Mouse (Mus musculus): Measurements from ENCODE around the gene Olfr1393.
A peak's percentile ranks its signal among the peaks of the same experiment; 100 is the strongest.

Olfr1393 gene

GRCm38 (mm10) chr11:49278222-49278621, at the start of gene Olfr1393:
Olfr1393 (plus strand) TSS chr11:49278304.
- no peak for DNase-seq (ENCODE audit: low spot score in 2 of 2)

GRCm38 (mm10) chr11:49232781-49233180, 45.3 kb upstream of the Olfr1393 start:
- DNase-seq (ENCODE audit: low spot score in 2 of 2) = no peak

GRCm38 (mm10) chr11:49235459-49236207, 42.5 kb upstream of the Olfr1393 start:
- DNase-seq (ENCODE audit: low spot score in 2 of 2) = no peak

- no peak for DNase-seq (ENCODE audit: low spot score in 2 of 2)
Measured at GRCm38 (mm10) chr11:49236891-49237290, 41.2 kb upstream of the Olfr1393 start.

- DNase-seq (ENCODE audit: low spot score in 2 of 2) = no peak
Measured at GRCm38 (mm10) chr11:49237532-49237931, 40.6 kb upstream of the Olfr1393 start.

GRCm38 (mm10) chr11:49240310-49240709, 37.8 kb upstream of the Olfr1393 start:
- DNase-seq (ENCODE audit: low spot score in 2 of 2) = no peak

- no peak for DNase-seq (ENCODE audit: low spot score in 2 of 2)
Measured at GRCm38 (mm10) chr11:49240874-49241273, 37.2 kb upstream of the Olfr1393 start.

GRCm38 (mm10) chr11:49241471-49241870, 36.6 kb upstream of the Olfr1393 start:
- no peak for DNase-seq (ENCODE audit: low spot score in 2 of 2)

- DNase-seq (ENCODE audit: low spot score in 2 of 2) = no peak
Measured at GRCm38 (mm10) chr11:49242944-49243626, 35.0 kb upstream of the Olfr1393 start.

- peak; percentile 88 to 92 for DNase-seq (ENCODE audit: low spot score in 2 of 2)
Measured at GRCm38 (mm10) chr11:49243727-49244594, 34.1 kb upstream of the Olfr1393 start, which contains the start of gene Mgat1. Mgat1 (plus strand) TSS chr11:49244191.

GRCm38 (mm10) chr11:49244595-49244930, 33.5 kb upstream of the Olfr1393 start:
- DNase-seq (ENCODE audit: low spot score in 2 of 2) = no peak

- no peak for DNase-seq (ENCODE audit: low spot score in 2 of 2)
Measured at GRCm38 (mm10) chr11:49245176-49245575, 32.9 kb upstream of the Olfr1393 start.

GRCm38 (mm10) chr11:49245634-49246415, 32.3 kb upstream of the Olfr1393 start:
- no peak for DNase-seq (ENCODE audit: low spot score in 2 of 2)

GRCm38 (mm10) chr11:49246523-49246922, 31.6 kb upstream of the Olfr1393 start:
- no peak for DNase-seq (ENCODE audit: low spot score in 2 of 2)

GRCm38 (mm10) chr11:49247255-49247654, 30.8 kb upstream of the Olfr1393 start:
- no peak for DNase-seq (ENCODE audit: low spot score in 2 of 2)

GRCm38 (mm10) chr11:49248226-49248973, 29.7 kb upstream of the Olfr1393 start:
- DNase-seq (ENCODE audit: low spot score in 2 of 2) = no peak

GRCm38 (mm10) chr11:49248974-49249700, 29.0 kb upstream of the Olfr1393 start:
- no peak for DNase-seq (ENCODE audit: low spot score in 2 of 2)

- no peak for DNase-seq (ENCODE audit: low spot score in 2 of 2)
Measured at GRCm38 (mm10) chr11:49249811-49250421, 28.2 kb upstream of the Olfr1393 start.

All from frontal cortex, postnatal 10 days (tissue).